ENCODE assay signal across 8 mouse cellular contexts in the genomic region with DNA sequence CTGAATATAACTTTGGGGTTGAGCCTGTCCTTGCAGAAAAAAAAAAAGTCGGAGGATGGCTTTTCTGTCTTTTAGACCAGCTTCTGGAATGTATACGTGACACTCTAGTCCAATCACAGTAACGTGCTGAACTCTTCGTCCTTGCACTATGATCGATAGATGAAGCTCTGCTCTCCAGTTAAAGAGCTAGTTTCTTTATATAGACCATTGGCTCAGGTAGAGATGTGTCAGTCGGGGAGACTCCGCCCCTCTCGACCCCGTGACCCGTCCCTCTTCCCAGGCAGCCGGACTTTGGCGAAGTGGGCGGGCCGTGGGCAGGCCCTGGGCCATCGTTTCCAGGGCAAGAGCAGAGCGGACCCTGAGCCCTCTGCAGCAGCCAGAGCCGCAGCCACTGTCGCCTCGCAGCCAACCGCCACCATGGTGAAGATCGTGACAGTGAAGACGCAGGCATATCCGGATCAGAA. TPM values are rescaled to one million over a fixed set of nuclear protein-coding genes. Genes with fewer than 3 reads are reported as not detected.
DNase-seq lines count a peak whose midpoint lies in the region; ATAC-seq lines count a peak whose summit lies in the region.

A gene (plus strand): TSS at position 266 of the 464 bp plus-strand sequence.

- H3K9me3 ChIP-seq in intestine, embryonic 16.5 days (ENCODE audit: control insufficient read depth, low read length), result no peaks in the 10 kb centered on the region

- WGBS in intestine, embryonic 16.5 days, result 3% methylated on average over 23 of the region's 23 CpGs

- peak within 1 kb of the TSS; percentile 81 for H3K9ac ChIP-seq in intestine, embryonic 16.5 days (ENCODE audit: low read depth, low read length)

- H3K27ac ChIP-seq in intestine, embryonic 16.5 days (ENCODE audit: low read length), result peak within 1 kb of the TSS; percentile 99

- peaks cover 7% of the 10 kb centered on the region; the same call in 1 of the 2 replicates for H3K4me1 ChIP-seq in intestine, embryonic 16.5 days (ENCODE audit: control insufficient read depth, insufficient read depth, low read length)

- 0 out of 2 replicates have a peak, but pooled peaks cover 3% of the 10 kb centered on the region for H3K36me3 ChIP-seq in intestine, embryonic 16.5 days (ENCODE audit: control insufficient read depth, insufficient read depth, low read length)

- peak; percentile 77 for DNase-seq in ovary, adult 18-20 months (ENCODE audit: low spot score)
- no peak for DNase-seq in ovary, postnatal 10 days (ENCODE audit: low spot score)
- peak; percentile 84 for DNase-seq in embryo, embryonic 10.5 days (ENCODE audit: low spot score)
- peak in 1 of 2 experiments; percentile 41 for DNase-seq in left cerebral cortex, postnatal 14 days (ENCODE audit: low spot score in 2 of 2)
- DNase-seq in spleen, postnatal 10 days (ENCODE audit: low spot score in 2 of 2), result peak; percentile 31 to 65

- intact Hi-C loops in left cerebral cortex, postnatal 14 days (cut with DNase I), result no loop called here

- H3K4me2 ChIP-seq in intestine, embryonic 16.5 days (ENCODE audit: low read depth, low read length), result peak within 1 kb of the TSS; percentile 67

- ATAC-seq in granulocyte monocyte progenitor cell, adult 5-6 weeks (replicated peaks; ENCODE audit: poor library complexity, severe bottlenecking), result peak; percentile 82
- peak; percentile 91 for ATAC-seq in intestine, embryonic 16.5 days
- peak; percentile 75 for ATAC-seq in megakaryocyte progenitor cell, adult 5-6 weeks (replicated peaks; ENCODE audit: poor library complexity)

- no peaks in the 10 kb centered on the region for H3K27me3 ChIP-seq in intestine, embryonic 16.5 days (replicated peaks; ENCODE audit: control insufficient read depth, insufficient read depth, low read length)

- H3K4me3 ChIP-seq in intestine, embryonic 16.5 days (ENCODE audit: low read length), result peak within 1 kb of the TSS; percentile 72

RNA-seq across cellular contexts. Expression of the gene that starts here (rescaled TPM):
- total RNA-seq in granulocyte monocyte progenitor cell, adult 5-6 weeks (2014; fragmentation: Nextera tagmentation), result 24.7 and 31.5 TPM in 2 replicates
- 37.9 and 49.3 TPM in 2 replicates for total RNA-seq in granulocyte monocyte progenitor cell, adult 5-6 weeks (2017)
- polyA plus RNA-seq in intestine, embryonic 16.5 days (2015; fragmentation: Nextera tagmentation; extraction: Ambion mirVana), result 258 and 271 TPM in 2 replicates
- 10 to 100 TPM; 40.5 to 44.9 TPM for total RNA-seq in left cerebral cortex, postnatal 14 days (2021)
- 17.6 and 19.8 TPM in 2 replicates for total RNA-seq in megakaryocyte progenitor cell, adult 5-6 weeks (2015)
- 42.3 and 43.0 TPM in 2 replicates for total RNA-seq in megakaryocyte progenitor cell, adult 5-6 weeks (2017)
